Mouse (Mus musculus) olfactory bulb, adult 2 months (tissue): ENCODE results near the gene Fgfr2. TPM values are rescaled to one million over a fixed set of nuclear protein-coding genes. Genes with fewer than 3 reads are reported as not detected.

Experiments used
- H3K27ac ChIP-seq: fragments of 200-500 bp; 2 replicates; pipeline ENCODE4 v1.5.1; 2012; ENCODE audit warnings: low read depth, low read length; ENCODE audit not compliant: insufficient read depth
- H3K4me1 ChIP-seq: fragments of 200-500 bp; 2 replicates; pipeline ENCODE4 v1.6.1; 2012; ENCODE audit warnings: low read length; ENCODE audit not compliant: control insufficient read depth, insufficient read depth
- H3K4me3 ChIP-seq: fragments of 200-500 bp; 2 replicates; pipeline ENCODE4 v1.5.1; 2012; ENCODE audit warnings: mild to moderate bottlenecking, low read depth, low read length, moderate library complexity; ENCODE audit not compliant: insufficient read depth
- CTCF ChIP-seq: fragments of 200-500 bp; IDR thresholded peaks from 2 replicates; pipeline ENCODE4 v1.5.1; 2012; ENCODE audit warnings: low read depth, mild to moderate bottlenecking, low read length, moderate library complexity; ENCODE audit not compliant: insufficient read depth
- POLR2A ChIP-seq: fragments of 200-500 bp; IDR thresholded peaks from 2 replicates; pipeline ENCODE4 v1.6.1; 2012; ENCODE audit warnings: mild to moderate bottlenecking, low read depth, low read length, moderate library complexity; ENCODE audit not compliant: insufficient read depth
- WGBS: fragments of 180-500 bp; shearing (Covaris S2); methylation state at CpG from one replicate; pipeline ENCODE4 v1.1.7; 2018; 5-methylcytosine and 5-hydroxymethylcytosine counted together
- polyA plus RNA-seq: library from polyadenylated mRNA; stranded (reverse); fragments of >200 nt; gene quantifications from 2 replicates; pipeline ENCODE4 v1.2.4, GENCODE M21; 2012; ENCODE audit warnings: low replicate concordance; ENCODE audit not compliant: missing spikeins, insufficient read depth, insufficient read length

Fgfr2 gene
- polyA plus RNA-seq, 1 experiment: not detected

- WGBS: 80% methylated on average over 9 of the region's 9 CpGs
- Histone ChIP-seq H3K4me1 (peaks cover 52% of the 10 kb centered on the region), H3K27ac (no peak overlapping the region), H3K4me3 (no peak overlapping the region)
- TF ChIP-seq CTCF (no peak), POLR2A (no peak)
These were observed 419.4 kb downstream of the Fgfr2 start for GRCm38 (mm10) chr7:132703515-132704309.

- no peak for TF ChIP-seq POLR2A
- no peak for TF ChIP-seq CTCF
- WGBS: 43% methylated on average over 5 of the region's 5 CpGs
- H3K4me1 ChIP-seq: peaks cover 52% of the 10 kb centered on the region
- peak overlapping the region; percentile 61 for H3K27ac ChIP-seq
- no peak overlapping the region for H3K4me3 ChIP-seq
These were observed 420.6 kb downstream of the Fgfr2 start for GRCm38 (mm10) chr7:132702492-132703070.

GRCm38 (mm10) chr7:132702024-132702423, 421.1 kb downstream of the Fgfr2 start:
- peak overlapping the region; percentile 61 for H3K27ac ChIP-seq
- no peak overlapping the region for H3K4me3 ChIP-seq
- WGBS: 84% methylated on average over 3 of the region's 3 CpGs
- H3K4me1 ChIP-seq: peaks cover 54% of the 10 kb centered on the region
- TF ChIP-seq CTCF (no peak), POLR2A (no peak)

- TF ChIP-seq POLR2A: no peak
- TF ChIP-seq CTCF: no peak
- Histone ChIP-seq H3K27ac (peak overlapping the region; percentile 61; the same call in 1 of the 2 replicates), H3K4me3 (no peak overlapping the region), H3K4me1 (peaks cover 54% of the 10 kb centered on the region)
- 70% methylated on average over 3 of the region's 3 CpGs for WGBS
These were observed 421.7 kb downstream of the Fgfr2 start for GRCm38 (mm10) chr7:132701412-132701811.

- H3K4me3 ChIP-seq: no peak overlapping the region
- 65% methylated on average over 4 of the region's 4 CpGs for WGBS
- 0 out of 2 replicates have a peak overlapping the region, but pooled peaks have one; percentile 26 for H3K27ac ChIP-seq
- H3K4me1 ChIP-seq: peaks cover 51% of the 10 kb centered on the region
- TF ChIP-seq POLR2A (no peak), CTCF (no peak)
These were observed 423.0 kb downstream of the Fgfr2 start for GRCm38 (mm10) chr7:132700107-132700506.

GRCm38 (mm10) chr7:132699639-132700038, 423.5 kb downstream of the Fgfr2 start:
- 0 out of 2 replicates have a peak overlapping the region, but pooled peaks have one; percentile 26 for H3K27ac ChIP-seq
- peaks cover 50% of the 10 kb centered on the region for H3K4me1 ChIP-seq
- H3K4me3 ChIP-seq: no peak overlapping the region
- TF ChIP-seq CTCF: no peak
- no peak for TF ChIP-seq POLR2A

GRCm38 (mm10) chr7:132699165-132699564, 424.0 kb downstream of the Fgfr2 start:
- no peak for TF ChIP-seq POLR2A
- no peak for TF ChIP-seq CTCF
- WGBS: 85% methylated on average over 4 of the region's 4 CpGs

GRCm38 (mm10) chr7:132698737-132699136, 424.4 kb downstream of the Fgfr2 start:
- peaks cover 44% of the 10 kb centered on the region for H3K4me1 ChIP-seq
- no peak for TF ChIP-seq POLR2A
- TF ChIP-seq CTCF: no peak
- no peak overlapping the region for H3K27ac ChIP-seq
- no peak overlapping the region for H3K4me3 ChIP-seq
- WGBS: 80% methylated on average over 4 of the region's 4 CpGs

More at GRCm38 (mm10) chr7:132699165-132699564, 424.0 kb downstream of the Fgfr2 start:
- Histone ChIP-seq H3K4me1 (peaks cover 47% of the 10 kb centered on the region), H3K4me3 (no peak overlapping the region), H3K27ac (no peak overlapping the region)

GRCm38 (mm10) chr7:132697258-132697796, 425.8 kb downstream of the Fgfr2 start:
- peaks cover 38% of the 10 kb centered on the region for H3K4me1 ChIP-seq
- H3K4me3 ChIP-seq: no peak overlapping the region
- TF ChIP-seq CTCF (no peak), POLR2A (no peak)
- 86% methylated on average over 8 of the region's 8 CpGs for whole genome bisulfite sequencing
- no peak overlapping the region for H3K27ac ChIP-seq
